Mouse (Mus musculus): ENCODE measurements around the gene Adrb1.

DNA sequence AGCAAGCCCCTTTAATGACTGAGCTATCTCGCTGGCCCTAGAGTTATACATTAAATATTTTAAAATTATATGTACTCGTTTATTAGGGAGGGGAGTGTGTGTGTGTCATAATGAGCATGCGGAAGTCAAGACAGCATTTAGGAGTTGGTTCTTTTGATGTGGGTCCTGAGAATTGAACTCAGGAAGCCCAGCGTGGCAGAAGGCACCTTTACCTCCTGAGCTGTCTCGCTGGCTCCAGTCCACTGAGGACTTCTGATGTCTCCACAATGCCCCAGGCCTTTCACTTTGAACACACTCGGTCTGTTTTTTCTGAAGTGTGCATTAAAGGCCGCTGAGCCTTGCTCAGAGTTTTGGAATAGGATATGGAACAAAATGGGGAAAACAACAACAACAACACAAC lies 39.7 kb upstream of the Adrb1 start:
- TF ChIP-seq ZC3H11A (IDR thresholded peaks at IDR 0.05; ENCODE audit: borderline replicate concordance, low read depth, low read length) (no peak), CHD2 (IDR thresholded peaks at IDR 0.05; ENCODE audit: low read depth, low read length) (no peak), HCFC1 (IDR thresholded peaks at IDR 0.05; ENCODE audit: borderline replicate concordance, insufficient read depth, low read length) (no peak), MAFK (IDR thresholded peaks at IDR 0.05; ENCODE audit: insufficient read depth, low read depth, low read length) (no peak), ZNF384 (IDR thresholded peaks at IDR 0.05; ENCODE audit: low read depth, low read length) (no peak)

Data from ES-E14 (cell line).